Mouse (Mus musculus): ENCODE data around the gene Fgb. TPM values are rescaled to one million over a fixed set of nuclear protein-coding genes. Genes with fewer than 3 reads are reported as not detected.

The Fgb gene
- polyA plus RNA-seq (2012; fragmentation: generic; extraction: Trizol) = not detected

GRCm38 (mm10) chr3:83049680-83050079 is at the start of gene Fgb:
TSS of gene Fgb (minus strand) at chr3:83049863.

GRCm38 (mm10) chr3:83055281-83056038 is 5.8 kb upstream of the Fgb start, which contains the start of gene Plrg1:
TSS of gene Plrg1 (plus strand) at chr3:83055522.

GRCm38 (mm10) chr3:83025475-83026301 is 24.0 kb downstream of the Fgb start, which contains the start of gene Fga:
TSS of gene Fga (plus strand) at chr3:83026076.

GRCm38 (mm10) chr3:83007557-83007956 is 42.1 kb downstream of the Fgb start, which contains the start of gene Fgg:
TSS of gene Fgg (plus strand) at chr3:83007724.

Other genes with a start within 250 kb of the Fgb start
- gene Rbm46, start 173.4 kb downstream of the Fgb start, polyA plus RNA-seq (2012; fragmentation: generic; extraction: Trizol) = not detected
- not detected for gene Lrat, start 145.9 kb downstream of the Fgb start, polyA plus RNA-seq (2012; fragmentation: generic; extraction: Trizol)
- not detected for gene Fgg, start 42.1 kb downstream of the Fgb start, polyA plus RNA-seq (2012; fragmentation: generic; extraction: Trizol)
- not detected for gene Fga, start 23.8 kb downstream of the Fgb start, polyA plus RNA-seq (2012; fragmentation: generic; extraction: Trizol)
- 10 to 100 TPM; 14.5 to 48.5 TPM for gene Plrg1, start 5.7 kb upstream of the Fgb start, polyA plus RNA-seq (2012; fragmentation: generic; extraction: Trizol)
- under 1 TPM in 1 of 2 experiments, not detected in 1; 0.01 TPM for gene Dchs2, start 78.1 kb upstream of the Fgb start, polyA plus RNA-seq (2012; fragmentation: generic; extraction: Trizol)

Data from C3H10T1/2 (cell line).